Mouse (Mus musculus) heart, adult 2 months (tissue): ENCODE data around the gene Ppfibp2.

Experiments used
- CTCF ChIP-seq: fragments of 200-600 bp; IDR thresholded peaks from 2 replicates; pipeline ENCODE4 v1.8.1; 2022; ENCODE audit warnings: antibody characterized with exemption, mild to moderate bottlenecking, moderate library complexity
- POLR2A ChIP-seq: fragments of 200-500 bp; IDR thresholded peaks from 2 replicates; pipeline ENCODE4 v1.6.1; 2011; ENCODE audit warnings: mild to moderate bottlenecking, low read depth, low read length, control low read depth; ENCODE audit not compliant: insufficient read depth

GRCm38 (mm10) chr7:107651821-107652220 lies 56.8 kb downstream of the Ppfibp2 start:
- TF ChIP-seq CTCF: no peak
- no peak for TF ChIP-seq POLR2A
